Mouse (Mus musculus): ENCODE data around the gene Zfp758.
A peak's percentile ranks its signal among the peaks of the same experiment; 100 is the strongest.
"Not testable (repeated sequence)": the region's sequence is repeated elsewhere in the genome, so short reads cannot be mapped to it uniquely, and the experiment has no call there.

Gene Zfp758

GRCm38 (mm10) chr17:22361101-22361781 is at the start of gene Zfp758, which contains the start of gene Zfp944:
TSS of gene Zfp758 (plus strand) at chr17:22361453.
TSS of gene Zfp944 (minus strand) at chr17:22361400.
- DNase-seq (ENCODE audit: low read depth, low spot score), result not testable (repeated sequence)

DNA sequence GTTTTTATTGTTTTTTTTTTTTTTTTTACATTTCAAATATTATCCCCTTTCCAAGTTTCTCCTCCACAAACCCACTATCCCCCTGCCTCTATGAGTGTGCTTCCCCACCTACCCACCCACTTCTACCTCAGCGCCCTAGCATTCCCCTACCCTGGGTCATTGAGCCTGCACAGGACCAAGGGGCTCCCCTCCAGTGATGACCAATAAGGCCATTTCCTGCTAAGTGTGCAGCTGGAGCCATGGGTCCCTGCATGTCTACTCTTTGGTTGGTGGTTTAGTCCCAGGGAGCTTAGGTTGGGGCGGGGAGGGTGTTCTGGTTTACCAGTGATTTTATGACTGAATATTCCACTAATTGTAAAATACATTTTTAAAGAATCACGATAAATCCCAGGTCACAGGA is 47.0 kb upstream of the Zfp758 start:
- DNase-seq (ENCODE audit: low read depth, low spot score), result not testable (repeated sequence)

DNA sequence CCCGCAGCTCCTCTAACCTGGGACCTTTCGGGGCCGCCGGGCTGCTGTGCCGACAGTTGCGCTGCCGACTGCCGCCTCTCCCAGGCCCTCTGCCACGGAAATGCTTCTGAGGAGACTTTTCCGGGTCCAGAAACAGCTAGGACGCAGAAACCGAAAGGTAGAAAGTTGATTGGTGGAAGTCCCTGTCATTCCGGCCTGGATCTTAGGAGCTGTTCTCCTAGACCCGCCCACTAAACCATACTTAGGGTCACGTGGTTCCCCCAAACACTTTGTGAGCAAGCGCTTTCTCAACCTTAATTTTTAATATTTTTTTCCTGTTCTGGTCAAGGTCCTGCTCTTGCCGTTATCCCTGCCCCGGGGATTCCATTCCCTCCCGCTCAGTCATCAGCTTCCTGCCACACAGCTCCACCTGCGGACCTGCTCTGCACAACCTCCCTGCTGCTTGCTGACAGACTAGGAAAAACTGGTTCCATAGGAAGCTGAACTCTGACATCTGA is 46.5 kb upstream of the Zfp758 start, which contains the start of gene CT030661.1:
Gene CT030661.1 (minus strand): TSS at position 108 of the 497 bp plus-strand sequence.
- peak; percentile 76 for DNase-seq (ENCODE audit: low read depth, low spot score)

DNA sequence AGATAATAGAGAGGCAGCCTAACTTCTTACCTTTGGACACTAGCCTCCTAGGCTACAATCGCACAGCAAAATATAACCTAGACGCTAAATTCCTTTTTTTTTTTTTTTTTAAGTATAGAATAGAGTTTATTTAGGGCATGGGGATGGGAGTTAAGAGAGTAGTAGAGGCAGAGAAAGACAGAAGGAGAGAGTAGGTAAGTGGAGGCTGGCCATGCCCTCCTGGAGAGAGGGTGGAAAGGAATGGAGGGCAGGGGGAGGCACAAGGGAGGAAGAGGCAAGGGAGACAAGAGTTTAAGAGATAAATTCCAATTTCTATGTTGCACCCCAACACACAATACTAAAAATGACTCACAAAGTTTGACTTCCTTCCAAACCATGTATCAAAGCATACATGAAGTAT is 46.0 kb upstream of the Zfp758 start:
- DNase-seq (ENCODE audit: low read depth, low spot score), result not testable (repeated sequence)

- DNase-seq (ENCODE audit: low read depth, low spot score), result no peak
Measured at GRCm38 (mm10) chr17:22352794-22353193, 8.5 kb upstream of the Zfp758 start.

DNA sequence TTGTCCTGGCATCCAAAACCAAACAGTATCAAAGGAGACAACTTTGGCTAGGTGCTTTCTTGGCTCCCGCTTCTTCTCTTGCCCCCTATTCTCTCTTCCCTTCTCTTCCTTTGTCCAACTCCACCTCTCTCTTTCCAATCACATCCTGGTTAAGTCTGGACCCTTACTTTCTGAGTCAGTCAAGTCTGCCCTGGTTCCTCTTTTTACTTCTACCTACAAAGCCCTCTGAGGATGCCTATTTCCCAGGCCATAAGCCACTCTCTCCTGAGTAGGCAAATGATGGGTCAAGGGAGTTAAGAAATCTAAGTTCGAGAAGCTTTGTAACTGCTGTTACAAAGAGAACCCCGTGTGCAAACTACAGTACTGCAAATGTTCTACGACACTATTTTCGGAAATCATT is 681 bp upstream of the Zfp758 start:
- DNase-seq (ENCODE audit: low read depth, low spot score), result no peak

GRCm38 (mm10) chr17:22363895-22364294 is 2.6 kb downstream of the Zfp758 start:
- DNase-seq (ENCODE audit: low read depth, low spot score), result no peak

DNA sequence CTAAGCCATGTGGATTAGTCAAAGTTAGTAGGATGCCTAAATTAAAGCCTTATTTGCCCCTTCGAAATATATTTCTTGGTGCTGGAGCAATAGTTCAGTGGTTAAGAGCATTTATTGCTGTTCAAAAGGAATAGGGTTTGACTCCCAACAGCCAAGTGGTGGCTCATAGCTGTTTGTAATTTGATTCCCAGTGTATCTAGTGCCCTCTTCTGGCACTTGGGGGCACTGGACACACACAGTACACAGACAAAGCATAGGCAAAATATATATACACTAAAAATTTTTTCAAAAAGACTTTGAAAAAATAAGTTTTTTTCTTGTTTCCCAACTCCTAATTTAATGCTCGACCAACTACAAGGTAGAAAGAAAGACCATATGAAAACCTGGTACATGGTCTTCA is 49.5 kb downstream of the Zfp758 start:
- no peak for DNase-seq (ENCODE audit: low read depth, low spot score)

DNA sequence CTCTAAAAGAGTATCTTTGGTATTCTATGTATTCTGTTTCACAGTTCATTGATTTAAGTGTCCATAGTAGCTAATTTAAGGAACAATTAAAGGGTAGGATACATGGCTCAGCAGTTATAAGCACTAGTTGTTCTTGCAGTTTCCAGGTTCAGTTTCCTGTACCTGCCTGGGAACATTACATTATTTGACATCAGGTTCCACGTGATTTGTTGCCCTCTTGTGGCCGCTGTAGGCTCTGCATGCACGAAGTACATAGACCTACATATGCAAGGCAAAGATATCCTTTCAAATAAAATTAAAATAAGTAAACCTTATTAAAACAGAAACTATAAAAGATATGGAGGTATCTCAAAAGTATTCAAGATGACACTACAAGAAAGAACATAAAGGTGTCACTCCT is 56.3 kb downstream of the Zfp758 start:
- DNase-seq (ENCODE audit: low read depth, low spot score), result no peak

DNA sequence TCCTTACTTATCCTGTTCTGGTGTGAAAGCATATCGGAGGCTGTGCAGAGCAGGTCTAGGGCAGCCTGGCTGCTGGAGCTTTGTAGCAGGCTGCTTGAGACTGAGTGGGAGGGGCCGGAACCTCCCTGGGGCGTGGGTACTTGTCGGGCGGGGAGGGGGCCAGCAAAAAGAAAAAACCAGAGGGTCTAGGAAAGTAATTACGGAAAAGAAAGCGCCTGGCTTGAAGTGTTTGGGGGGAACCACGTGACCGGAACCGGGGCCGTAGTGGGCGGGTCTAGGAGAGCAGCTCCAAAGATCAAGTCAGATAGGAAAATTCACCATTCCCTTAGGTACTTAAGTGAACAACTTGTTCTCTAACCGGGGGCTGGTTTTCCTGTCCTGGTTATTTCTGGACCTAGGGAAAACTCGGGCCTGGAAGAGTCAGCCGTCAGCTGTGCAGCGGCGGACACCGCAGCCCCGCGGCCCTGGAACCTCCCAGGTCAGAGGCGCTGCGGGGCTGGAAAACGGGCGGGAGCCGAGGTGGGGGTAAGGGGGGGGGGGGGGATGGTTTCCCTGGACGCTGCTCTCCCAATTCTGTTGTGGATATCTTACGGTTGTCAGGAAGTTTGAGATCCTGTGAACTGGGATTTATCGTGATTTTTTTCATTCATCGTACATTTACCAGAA is 62.8 kb downstream of the Zfp758 start, which contains the start of gene Zfp946:
Gene Zfp946 (plus strand): TSS at position 271 of the 666 bp plus-strand sequence.
- peak; percentile 69 for DNase-seq (ENCODE audit: low read depth, low spot score)

DNA sequence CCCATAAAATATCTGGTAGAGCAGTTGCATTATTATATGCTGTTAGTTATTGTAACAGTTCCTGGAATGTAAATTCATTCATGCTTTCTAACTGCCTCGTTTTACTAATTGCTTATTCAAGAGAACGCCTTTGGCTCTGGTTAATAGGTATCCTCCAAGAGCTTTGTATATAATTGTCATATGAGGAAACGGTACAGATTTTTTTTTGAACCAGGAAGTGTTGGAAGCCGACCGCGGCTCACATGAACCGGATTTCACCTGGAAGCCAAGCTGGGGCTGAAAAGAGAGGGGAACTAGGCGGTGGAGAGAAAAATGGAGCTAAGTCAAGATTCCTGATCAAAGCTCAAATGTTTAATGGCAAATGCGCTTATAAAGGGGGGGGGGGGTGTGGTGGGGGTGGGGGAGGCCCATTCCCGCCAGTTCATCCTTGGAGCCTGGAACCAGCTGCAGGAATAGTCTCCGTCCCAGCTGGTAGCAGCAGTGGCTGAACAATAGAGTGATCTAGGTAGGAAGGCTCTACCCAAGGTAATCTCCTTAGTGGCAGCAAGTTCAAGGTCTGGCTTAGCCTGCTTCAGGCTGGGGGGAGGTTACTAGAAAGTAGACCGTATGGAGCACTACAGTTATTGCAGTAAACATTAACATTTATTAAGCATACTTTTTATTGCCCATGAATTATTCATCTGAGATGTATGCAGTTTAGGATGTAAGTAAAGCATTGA is 63.5 kb downstream of the Zfp758 start:
- DNase-seq (ENCODE audit: low read depth, low spot score), result no peak

Data from WW6 (cell line).